Mouse (Mus musculus) gastrocnemius, adult 8-10 months (tissue): ENCODE results near the gene Mkln1. TPM values are rescaled to one million over a fixed set of nuclear protein-coding genes. Genes with fewer than 3 reads are reported as not detected.
A peak's percentile ranks its signal among the peaks of the same experiment; 100 is the strongest.

Experiments used
- DNase-seq, 2 experiments: peaks; one replicate each; pipeline ENCODE4 v3.0.0; 2022; ENCODE audit warnings: low spot score in 2 of 2
- total RNA-seq, 4 experiments: library from RNA; stranded (reverse); gene quantifications; 2 replicates each; pipeline ENCODE4 v1.2.4; 2022

The Mkln1 gene
- 100 to 1,000 TPM; 145 to 178 (median 153) TPM for total RNA-seq

DNA sequence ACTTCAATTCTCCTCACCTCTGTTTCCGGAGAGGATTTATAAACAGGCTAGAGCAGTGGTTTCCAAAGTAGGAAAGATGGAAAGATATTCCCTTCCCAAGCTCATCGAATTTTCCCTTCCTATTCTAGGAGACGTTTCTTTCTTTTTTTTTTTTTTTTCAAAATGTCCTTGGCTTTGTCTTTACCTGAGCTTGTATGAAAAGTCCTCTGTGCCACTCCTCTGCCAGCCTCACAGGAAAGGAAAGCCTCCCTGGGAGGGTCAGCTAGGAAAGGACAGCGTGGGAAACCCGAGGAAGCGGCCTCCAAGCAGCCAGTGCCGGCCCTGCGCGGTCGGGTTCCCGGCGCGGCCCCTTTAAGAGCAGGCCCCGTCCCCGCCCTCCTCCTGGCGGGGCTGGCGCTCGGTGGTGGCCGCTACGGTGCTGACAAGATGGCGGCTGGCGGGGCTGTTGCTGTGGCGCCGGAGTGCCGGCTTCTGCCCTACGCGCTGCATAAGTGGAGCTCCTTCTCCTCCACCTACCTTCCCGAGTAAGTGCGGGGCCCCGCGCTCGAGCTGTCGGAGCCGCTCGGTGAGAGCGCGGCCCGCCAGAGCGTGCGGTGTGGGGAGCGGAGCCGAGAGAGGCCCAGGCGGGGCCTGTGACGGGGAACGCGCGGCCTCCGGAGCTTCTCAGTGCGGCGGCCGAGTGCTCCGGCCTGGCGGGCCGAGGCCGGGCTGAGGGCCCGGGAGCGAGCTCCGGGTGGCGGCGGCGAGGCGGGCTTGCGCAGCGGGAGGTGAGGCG lies at the start of gene Mkln1:
Gene Mkln1 (plus strand): TSS at position 305 of the 775 bp plus-strand sequence.
- peak; percentile 82 to 86 for DNase-seq

- DNase-seq = peak in 1 of 2 experiments; percentile 28
These were observed 41.9 kb upstream of the Mkln1 start for GRCm38 (mm10) chr6:31356444-31357191.

DNA sequence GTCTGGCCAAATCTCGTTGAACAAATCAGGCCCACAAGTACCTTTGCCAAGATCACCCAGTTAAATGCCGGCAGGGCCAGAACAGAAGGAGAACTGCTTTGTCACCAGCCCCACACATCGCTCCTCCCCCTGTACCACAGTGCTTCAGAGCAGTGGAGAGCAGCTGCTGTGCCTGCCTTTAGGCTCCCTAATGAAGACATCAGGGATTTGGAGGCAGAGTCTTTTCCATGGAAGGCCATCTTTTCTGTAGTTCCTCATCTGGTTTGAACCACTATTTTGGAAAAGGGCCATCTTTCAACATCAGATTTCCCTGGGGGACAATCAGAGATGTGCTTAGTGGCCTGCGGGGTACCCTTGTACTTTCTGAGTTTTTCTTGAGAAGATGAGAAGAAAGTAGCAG lies 41.2 kb upstream of the Mkln1 start:
- peak; percentile 49 to 57 for DNase-seq

DNA sequence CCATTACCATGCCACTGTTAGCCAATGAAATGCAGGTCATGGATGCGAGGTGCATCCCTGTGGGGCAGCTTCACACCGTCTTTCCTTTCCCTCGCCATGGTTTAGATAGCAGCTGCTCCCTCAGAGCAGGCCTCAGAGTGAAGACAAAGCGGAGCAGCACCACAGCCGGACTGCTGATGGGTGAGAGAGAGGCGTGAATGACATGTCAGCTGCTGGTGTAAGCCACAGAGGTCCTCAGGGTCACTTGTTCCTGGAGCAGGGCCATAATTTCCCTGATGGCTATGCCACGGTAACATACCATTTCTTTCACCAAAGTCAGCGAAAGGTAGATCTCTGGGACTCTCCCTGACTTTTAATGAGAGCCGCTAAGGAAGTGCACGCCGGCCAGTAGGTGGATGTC lies 35.9 kb upstream of the Mkln1 start:
- DNase-seq = no peak

DNA sequence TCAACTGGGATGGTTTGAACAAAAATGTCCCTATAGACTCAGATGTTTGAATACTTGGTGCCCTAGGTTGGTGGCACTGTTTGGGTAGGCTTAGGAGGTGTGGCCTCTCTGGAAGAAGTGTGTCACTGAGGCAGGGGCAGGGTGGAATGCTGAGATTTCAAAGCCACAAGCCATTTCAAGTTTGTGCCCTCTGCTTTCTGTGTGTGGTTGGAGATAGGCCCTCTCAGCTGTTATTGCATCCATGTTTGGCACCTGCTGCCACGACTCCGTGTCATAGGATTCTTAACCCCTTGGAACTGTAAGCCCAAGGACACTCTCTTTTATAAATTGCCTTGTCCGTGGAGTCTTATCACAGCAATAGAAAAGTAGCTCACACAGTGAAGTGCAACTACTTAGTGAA lies 34.1 kb upstream of the Mkln1 start:
- no peak for DNase-seq

GRCm38 (mm10) chr6:31367947-31368346 lies 30.6 kb upstream of the Mkln1 start:
- no peak for DNase-seq

DNA sequence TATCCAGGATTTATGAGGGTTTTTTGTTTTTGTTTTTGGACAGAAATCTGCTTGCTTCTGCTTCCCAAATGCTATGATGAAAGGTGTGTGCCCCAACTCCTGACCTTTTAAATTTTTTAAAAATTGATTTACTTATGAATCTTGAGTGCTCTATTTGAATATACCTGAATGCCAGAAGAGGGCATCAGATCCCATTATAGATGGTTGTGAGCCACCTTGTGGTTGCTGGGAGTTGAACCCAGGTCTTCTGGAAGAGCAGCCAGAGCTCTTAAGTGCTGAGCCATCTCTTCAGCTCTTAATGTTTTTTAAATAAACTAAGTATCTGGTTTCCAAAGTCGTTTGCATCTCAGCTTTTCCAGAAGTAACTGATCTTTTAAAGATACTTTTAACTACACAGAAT lies 30.0 kb upstream of the Mkln1 start:
- DNase-seq = no peak

- peak; percentile 54 to 58 for DNase-seq
These were observed 28.7 kb upstream of the Mkln1 start for GRCm38 (mm10) chr6:31369875-31370274.

DNA sequence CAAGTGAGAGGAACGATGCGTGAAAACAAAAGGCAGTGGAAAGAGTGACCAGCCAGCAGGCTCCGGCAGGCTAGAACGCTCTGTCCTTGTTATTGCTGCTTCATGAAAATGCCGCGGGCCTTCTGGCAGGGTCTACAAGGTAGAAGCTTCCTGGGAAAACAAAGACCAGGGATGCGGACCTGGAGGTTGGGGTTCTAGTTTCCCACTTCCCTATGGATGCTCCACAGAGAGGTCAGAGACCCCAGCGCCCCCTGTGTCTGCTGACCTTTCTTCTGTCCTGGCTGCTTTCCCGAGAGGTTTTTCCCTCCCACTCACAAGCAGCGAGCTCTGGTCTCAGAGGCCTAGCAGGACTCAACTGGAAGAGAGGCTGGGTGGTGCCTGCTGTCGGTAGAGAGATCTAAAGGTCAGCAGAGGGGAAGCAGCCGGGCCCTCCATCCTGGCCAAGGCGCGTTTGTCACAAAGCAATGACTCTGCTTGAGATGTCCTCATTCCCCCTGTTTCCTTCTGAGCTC lies 27.9 kb upstream of the Mkln1 start:
- peak; percentile 13 to 25 for DNase-seq

DNA sequence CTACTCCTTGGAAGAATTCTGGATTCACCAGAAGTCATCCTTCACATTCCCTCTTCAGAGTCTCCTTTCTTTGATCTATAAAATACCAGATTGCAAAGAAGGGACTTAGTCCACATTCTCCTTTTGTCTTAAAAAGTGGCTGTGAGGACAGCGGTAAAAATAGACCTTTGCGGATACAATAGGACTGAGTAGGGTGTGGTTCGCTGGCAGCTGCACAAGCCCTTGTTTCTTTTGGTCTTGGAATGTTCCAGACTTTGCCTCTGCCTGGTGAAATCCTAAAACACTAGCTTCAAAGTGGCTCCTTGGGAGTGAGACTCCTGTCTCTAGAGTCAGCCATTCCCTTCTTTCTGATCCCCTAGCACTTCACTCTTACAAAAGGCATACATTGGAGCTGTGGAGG lies 27.4 kb upstream of the Mkln1 start:
- peak in 1 of 2 experiments; percentile 12 for DNase-seq

DNA sequence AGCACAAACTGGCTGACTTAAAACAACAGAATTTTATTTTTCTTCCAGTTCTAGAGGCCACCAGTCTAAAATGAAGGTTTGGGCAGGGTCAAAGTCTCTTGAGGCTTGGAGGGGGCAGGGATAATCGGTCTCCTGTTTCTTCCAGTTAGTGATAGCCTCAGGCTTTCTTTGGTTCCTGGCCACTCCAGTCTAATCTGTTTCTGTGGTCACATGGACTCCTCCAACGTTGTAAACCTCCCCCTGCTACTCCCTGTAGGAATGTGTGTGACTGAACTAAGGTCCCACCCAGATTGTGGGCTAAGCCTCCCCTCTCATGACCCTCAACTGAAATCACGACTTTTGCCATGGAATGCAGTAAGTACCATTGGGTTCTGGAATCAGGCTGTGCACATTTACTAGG lies 25.9 kb upstream of the Mkln1 start:
- no peak for DNase-seq

DNA sequence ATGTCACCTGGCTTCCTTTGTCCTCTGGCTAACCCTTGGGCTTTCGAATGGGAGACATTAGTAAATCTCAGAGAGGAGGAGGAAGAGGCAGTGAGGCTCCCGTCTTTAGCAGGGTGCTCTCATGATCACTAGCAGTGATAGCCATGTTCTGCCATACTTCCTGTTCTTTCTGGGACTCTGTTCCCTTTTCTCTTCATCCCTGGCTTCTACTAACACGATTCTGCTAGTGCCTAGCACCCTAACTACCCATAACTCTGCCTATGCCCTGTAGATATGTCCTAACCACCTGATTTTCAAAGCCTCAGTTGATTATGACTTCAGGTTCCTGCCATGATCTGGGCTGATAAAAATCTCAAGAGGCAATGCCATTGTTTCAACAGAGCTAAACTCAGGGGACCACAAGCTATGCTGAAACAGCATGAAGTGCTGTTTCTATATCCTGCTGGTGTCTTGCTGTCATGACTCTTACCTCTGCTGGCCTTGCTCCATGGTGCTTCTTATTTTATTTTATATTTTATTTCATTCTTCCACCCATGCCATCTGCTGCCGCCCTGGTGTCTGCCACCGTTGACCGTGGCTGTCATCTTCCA lies 25.4 kb upstream of the Mkln1 start:
- no peak for DNase-seq

- no peak for DNase-seq
These were observed 15.5 kb upstream of the Mkln1 start for GRCm38 (mm10) chr6:31382989-31383388.

DNA sequence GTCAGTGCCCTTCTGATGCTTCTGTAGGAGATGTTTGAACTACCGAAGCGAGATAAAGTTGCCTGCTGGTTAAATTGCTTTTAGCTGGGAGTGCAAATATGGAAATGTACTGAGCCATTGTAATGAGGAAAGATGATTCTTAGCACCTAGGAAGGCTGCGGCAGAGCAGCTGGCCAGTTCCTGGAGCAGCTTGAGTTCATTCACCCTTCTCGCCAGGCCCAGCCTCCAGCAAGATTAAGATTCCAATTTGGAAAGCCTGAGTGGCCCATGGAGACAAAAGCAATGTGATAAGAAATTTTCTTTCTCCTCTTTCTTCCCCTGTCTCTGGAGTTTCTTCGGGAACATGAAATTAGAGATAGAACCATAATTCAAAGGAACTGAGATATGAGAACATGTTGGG lies 13.7 kb upstream of the Mkln1 start:
- DNase-seq = no peak

DNA sequence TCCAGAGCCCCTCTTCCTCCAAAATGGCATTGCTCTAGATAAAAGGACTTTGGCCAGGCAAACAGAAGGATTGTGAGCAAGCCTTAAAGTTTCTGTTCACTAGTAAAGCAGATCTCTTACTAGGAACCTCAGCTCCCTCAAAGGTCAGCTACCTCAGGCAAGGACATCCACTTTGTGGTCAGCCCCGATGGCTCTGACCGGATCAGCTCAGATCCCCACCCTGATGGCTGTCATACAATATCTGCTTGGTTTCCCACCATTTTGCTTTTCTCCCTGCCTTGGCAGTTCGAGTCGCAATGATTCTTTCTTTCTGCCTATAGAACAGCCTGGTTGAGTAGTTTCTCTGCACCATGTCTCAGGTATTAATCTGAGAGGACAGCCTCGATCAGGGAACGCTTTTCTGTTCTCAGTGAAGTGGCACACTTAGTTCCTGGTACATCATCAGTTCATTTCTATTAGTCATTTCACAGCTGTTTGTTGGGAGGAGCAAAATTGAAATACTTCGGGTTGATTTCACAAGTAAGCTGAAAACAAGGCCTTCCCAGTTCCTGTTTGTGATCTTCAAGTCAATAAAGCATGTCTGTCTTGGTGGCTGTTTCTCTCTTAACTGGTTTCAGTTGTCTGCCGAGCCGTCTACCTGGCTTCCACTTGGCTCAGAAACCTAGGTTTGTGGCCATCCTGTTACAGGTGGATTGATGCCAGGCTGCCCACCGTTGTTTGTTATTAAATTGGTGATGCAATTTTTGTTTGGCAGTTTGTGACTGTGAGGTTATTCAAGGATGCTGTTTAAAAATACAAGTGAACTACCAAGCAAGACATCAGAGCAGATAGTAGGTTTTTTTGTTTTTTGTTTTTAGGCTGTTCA lies 13.0 kb upstream of the Mkln1 start:
- DNase-seq = no peak

DNA sequence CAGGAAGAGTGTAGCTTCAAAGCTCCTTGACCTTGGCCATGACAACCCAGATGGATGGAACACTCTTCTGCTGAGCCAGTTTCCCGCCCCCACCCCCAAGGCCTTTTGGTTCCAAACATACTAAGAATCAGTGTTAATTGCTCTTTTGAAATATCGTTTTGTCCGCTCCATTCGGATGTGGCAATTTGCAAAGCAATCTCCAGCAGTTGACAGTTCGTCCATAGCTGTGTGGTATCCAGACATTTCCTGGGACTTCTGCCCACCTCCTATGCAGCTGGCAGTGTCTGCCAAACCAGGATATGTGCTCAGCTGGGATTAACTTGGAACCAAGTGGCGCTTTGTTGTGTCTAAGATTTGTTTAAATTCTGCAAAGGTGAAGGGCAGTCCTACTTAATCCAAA lies 8.8 kb upstream of the Mkln1 start:
- DNase-seq = no peak

DNA sequence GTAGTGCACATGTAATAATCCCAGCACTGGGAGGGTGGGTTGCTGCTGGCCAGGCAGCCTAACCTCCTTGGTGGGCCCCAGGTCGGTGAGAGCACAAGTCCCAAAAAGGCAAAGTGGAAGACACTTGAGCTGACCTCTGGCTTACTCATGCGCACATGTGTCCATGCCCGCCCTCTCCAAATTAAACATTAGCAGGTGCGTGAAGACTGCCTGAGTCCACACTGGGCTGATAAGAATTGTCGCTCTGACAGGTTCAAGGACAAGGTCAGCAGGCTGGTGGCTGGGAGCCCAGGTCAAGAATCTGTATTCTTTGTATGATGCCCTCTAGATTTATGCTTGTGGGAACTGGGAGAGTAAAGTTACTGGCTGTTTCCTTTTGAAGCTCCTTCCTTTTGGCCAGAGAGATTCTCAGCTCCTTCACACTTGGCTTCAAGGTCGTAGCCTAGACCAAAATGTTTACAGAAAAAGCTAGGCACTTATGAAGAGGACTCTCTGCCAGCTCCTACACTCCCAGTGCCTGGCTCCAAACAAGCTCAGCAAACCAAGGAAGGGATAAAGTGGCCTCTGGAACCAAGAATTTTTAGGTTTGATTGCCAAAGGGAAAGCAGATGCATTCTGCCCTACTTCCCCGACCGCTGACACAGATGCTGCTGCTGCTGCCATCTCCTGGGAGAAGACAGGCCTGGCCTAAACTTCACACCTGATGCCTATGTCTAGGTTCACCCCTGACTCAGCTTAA lies 8.1 kb upstream of the Mkln1 start:
- peak; percentile 19 to 34 for DNase-seq

DNA sequence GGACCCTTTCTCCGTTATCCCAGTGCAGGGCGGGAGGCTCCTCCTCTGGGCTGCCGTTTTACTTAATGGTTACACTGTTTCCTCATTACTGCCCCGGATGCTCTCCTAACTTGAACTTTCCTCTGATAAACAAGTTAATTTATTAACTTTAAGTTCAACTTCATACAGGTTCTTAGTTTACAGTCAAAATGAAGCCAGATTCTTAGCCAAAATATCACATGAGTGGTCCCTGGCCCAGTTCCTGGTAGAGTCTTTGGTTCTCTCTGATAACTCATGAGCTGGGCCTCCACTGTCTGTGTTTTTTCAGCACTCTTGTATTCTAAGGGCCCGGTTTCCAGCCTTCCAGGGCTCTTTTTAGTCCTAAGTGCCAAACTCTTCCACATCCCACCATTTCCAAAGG lies 5.7 kb upstream of the Mkln1 start:
- DNase-seq = no peak

GRCm38 (mm10) chr6:31396118-31396517 lies 2.4 kb upstream of the Mkln1 start:
- DNase-seq = no peak

GRCm38 (mm10) chr6:31397308-31397707 lies 1.2 kb upstream of the Mkln1 start:
- DNase-seq = no peak
